18 mouse cellular contexts compared by ENCODE assay signal in genomic region chr13:54296260-54296555, GRCm38 (mm10).
"Had no signal": no experiment of that assay in that cellular context is flagged by ENCODE, and none has a peak within 500 bp of the region (broad histone marks: within the 10 kb centered on the region; RNA-seq: fewer than 3 reads in every experiment).

No protein-coding gene starts in this region.

- H3K36me3 ChIP-seq: limb, embryonic 13.5 days; limb, embryonic 15.5 days; liver, embryonic 12.5 days; neural tube, embryonic 12.5 days had no signal

- H3K27ac ChIP-seq: limb, embryonic 13.5 days; limb, embryonic 15.5 days; liver, embryonic 12.5 days; liver, embryonic 14.5 days; macrophage; neural tube, embryonic 12.5 days had no signal

- H3K4me3 ChIP-seq: limb, embryonic 13.5 days; limb, embryonic 15.5 days; liver, embryonic 12.5 days; megakaryocyte, embryonic 14.5 days; neural tube, embryonic 12.5 days had no signal

- ATAC-seq: liver, embryonic 12.5 days had no signal

- H3K4me1 ChIP-seq: limb, embryonic 15.5 days; liver, embryonic 12.5 days; neural tube, embryonic 12.5 days had no signal

- H3K4me2 ChIP-seq: limb, embryonic 13.5 days; limb, embryonic 15.5 days; liver, embryonic 12.5 days; lung, embryonic 14.5 days; neural tube, embryonic 12.5 days had no signal

- DNase-seq: lung, adult 18-20 months; lung, embryonic 14.5 days; lung, postnatal 14 days; lung, postnatal 36 days; right cerebral cortex, adult 18-20 months; right cerebral cortex, postnatal 25 days; right cerebral cortex, postnatal 4 days; spleen, adult 18-20 months; thymus, adult 2 months; thymus, postnatal 25 days; thymus, postnatal 4 days had no signal

- H3K27me3 ChIP-seq: neural tube, embryonic 12.5 days had no signal

- H3K9me3 ChIP-seq: limb, embryonic 13.5 days; limb, embryonic 15.5 days; liver, embryonic 12.5 days; neural tube, embryonic 12.5 days had no signal

- H3K9ac ChIP-seq: limb, embryonic 13.5 days; limb, embryonic 15.5 days; liver, embryonic 12.5 days; liver, embryonic 14.5 days; lung, embryonic 14.5 days; neural tube, embryonic 12.5 days had no signal
